Mouse (Mus musculus): Measurements from ENCODE around the gene Zfp61.

Zfp61 gene

DNA sequence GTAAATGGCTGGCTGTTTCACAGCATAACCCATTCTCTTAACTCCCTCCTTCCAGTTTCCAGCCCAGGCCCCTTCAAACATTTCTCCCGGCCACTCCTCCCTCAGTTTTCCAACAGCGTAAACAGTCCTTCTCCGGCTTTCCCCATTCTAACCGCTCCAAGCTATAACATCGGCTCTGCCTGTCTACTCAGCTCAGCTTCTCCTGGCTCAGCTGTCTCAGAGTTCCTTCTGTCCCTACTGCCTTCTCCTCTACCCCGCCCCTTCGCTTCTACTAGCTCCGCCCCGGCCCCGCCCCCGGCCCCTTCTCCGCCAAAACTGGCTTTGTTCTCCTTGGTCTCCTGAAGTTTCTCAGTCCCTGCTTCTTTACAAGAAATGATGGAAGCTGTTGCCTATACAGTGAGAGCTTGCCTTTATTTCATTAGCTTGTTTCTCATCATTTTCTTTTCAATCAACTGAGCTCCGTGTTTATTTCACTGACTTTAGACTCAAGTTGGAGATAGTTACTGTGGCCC, at the start of gene Zfp61:
Zfp61 (minus strand) TSS at position 462 of the 512 bp plus-strand sequence.
- DNase-seq, result peak; percentile 53 to 59

DNA sequence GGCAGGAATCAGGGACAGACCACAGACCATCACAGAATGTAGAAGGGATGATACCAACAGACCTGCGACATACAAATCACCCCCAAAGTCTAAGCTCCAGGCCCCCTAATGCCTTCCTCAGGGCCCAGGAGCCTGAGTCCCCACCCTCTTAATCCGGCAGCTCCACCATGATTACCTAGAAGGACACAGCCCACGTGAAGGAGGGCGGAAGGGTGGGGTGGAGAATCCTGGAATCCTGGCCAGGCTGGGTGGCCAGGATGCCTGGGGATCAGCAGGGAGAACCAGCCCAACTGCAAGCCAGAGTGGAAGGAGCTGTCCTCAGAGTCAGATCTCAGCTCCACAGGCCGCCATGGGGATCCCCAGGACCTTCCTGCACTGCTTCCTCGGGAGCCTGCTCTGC, 47.9 kb upstream of the Zfp61 start, which contains the start of gene Lypd5:
Lypd5 (plus strand) TSS at position 301 of the 400 bp plus-strand sequence.
- no peak for DNase-seq

DNA sequence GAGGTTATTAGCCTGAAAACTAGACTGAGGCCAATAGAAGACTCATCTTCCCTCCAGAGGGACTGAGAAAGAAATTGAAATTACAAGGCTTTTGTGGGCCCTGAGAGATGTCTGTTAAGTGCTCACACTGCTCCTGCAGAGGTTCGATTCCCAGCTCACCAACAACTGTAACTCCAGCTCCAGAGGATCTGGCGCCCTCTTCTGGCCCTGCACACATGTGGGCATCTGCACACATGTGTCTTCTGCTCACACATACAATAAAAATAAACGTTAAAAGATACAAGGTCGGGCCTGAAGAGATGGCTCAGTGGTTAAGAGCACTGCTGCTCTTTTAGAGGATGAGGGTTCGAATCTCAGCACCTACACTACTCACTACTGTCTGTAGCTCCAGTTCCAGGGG, 45.4 kb upstream of the Zfp61 start:
- no peak for DNase-seq

DNA sequence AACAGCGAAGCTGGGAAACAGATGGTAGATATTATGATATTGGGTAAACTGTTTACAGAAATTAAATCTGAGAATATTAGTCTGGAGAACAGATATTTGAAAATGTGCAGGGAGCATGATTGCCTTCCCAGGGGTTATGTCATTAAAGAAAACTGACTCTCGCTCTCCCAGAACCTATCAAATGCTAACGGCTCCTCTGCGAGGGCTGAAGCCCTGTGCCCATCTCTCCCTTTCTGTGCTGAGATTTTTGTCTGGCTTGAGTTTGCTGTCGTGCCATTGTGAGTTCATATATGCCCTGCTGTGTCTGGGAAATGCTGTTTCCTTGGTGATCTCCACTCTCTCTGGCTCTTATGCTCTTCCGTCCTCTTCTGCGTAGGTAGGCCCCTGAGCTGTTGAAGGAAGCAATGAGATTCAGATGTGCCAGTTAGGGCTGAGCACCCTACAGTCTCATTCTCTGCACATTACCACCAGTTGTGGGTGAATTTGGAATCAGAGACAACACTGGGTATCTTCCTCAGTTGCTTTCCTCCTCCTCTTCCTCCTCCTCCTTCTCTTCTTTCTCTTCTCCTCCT, 42.8 kb upstream of the Zfp61 start:
- DNase-seq, result no peak

DNA sequence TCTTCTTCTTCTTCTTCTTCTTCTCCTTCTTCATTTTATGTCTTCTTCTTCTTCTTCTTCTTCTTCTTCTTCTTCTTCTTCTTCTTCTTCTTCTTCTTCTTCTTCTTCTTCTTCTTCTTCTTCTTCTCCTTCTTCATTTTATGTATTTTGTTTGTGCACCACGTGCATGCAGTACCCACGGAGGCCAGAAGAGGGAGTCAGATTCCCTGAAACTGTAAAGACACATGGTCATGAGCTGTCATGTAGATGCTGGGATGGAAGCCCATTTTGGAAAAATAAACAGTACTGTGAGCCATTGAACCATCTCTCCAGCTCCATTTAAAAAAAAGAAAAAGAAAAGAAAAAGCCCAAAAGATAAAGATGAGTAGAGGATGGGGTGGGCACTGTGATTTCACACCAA, 37.2 kb upstream of the Zfp61 start:
- DNase-seq, result peak in 1 of 2 experiments; percentile 42

DNA sequence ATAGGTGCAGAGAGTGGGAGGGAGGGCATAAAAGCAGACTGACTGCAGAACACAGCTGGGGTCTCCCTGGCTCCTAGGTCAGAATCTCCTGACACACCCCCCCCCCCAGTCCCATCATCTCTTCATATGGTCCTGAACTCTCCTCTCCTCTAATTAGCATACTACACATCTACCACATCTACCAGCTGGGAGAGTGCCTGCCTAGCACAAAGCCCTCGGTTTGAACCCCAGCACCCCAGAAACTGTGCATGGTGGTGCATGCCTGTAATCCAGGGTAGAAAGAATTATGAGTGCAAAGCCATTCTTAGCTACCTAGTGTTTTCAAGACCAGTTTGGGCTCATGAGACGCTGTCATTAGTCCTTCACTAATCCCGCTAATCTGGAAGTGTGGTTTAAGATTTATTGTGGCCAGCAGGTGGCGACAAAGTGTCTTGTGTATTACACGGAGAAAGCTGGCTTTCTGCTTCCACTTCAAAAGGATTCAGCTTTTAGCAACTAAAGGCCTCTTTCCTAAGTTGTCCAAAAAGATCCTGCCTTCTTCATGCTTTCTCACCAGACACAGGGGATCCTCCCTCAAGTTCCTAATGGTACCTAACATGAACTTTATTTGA, 34.8 kb upstream of the Zfp61 start:
- DNase-seq, result peak; percentile 83 to 92

DNA sequence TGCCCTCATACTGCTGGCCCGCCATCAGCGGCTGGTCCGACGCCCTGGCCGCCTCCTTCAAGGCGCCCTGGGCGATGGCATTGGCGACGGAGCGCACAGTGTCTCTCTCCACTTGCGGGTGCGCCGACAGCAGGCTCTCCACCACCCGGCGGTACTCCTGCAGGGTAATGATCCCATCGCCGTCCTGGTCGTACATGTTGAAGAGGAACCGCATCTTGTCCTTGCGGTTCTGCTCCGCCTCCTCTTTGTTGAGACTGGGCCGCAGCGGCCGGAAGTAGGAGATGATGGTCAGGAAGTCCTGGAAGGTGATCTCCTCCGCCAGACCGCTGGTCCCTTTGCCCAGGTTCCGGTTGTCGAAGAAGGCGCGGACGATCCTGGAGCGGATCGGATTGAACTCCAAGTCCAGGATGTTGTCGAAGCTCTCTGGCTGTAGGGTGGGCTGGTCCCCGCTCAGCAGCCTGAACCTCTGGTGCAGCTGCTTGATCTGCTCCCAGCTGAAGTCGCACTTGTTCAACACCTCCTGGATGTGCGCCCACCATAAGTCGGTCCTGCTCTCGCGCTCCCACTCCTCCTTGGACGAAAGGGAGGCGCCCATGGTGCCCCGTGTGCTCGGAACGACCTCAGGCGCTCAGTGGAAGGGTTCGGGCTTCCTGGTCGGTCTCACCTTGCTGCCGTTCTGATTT, 32.4 kb upstream of the Zfp61 start, which contains the start of gene Tescl:
Tescl (minus strand) TSS at position 633 of the 683 bp plus-strand sequence.
- DNase-seq, result peak; percentile 48 to 52

DNA sequence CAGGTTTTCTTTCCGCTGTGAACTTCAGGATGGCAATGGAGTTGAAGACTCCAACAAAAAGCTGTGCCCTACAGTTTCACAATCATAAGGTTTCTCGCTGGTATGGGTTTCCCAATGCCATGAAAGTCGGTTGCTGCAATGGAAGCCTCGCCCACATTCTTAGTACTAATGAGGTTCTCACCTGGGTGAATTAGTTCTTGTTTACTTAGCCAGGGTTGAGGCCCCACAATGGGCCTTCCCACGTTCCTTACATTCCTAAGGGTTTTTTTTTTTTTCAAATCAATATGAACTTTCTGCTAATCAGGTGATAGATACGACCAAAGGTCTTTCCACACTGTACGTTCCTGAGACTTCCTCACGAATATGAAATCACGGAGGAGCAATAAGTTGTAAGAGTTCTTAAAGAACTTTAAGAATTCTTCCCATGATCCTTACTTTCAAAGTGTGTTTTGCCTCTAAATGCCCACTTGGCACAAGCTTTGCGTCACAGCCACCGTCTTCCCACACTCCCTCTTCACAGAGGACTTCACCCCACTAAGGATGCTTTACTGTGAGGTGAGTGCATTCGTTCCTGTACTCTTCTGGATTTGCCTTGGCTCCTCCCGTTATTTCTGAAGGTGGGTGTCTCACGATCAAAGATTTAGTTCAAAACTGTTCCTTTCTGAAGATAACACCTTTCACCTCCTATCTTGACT, 26.4 kb upstream of the Zfp61 start:
- no peak for DNase-seq

DNA sequence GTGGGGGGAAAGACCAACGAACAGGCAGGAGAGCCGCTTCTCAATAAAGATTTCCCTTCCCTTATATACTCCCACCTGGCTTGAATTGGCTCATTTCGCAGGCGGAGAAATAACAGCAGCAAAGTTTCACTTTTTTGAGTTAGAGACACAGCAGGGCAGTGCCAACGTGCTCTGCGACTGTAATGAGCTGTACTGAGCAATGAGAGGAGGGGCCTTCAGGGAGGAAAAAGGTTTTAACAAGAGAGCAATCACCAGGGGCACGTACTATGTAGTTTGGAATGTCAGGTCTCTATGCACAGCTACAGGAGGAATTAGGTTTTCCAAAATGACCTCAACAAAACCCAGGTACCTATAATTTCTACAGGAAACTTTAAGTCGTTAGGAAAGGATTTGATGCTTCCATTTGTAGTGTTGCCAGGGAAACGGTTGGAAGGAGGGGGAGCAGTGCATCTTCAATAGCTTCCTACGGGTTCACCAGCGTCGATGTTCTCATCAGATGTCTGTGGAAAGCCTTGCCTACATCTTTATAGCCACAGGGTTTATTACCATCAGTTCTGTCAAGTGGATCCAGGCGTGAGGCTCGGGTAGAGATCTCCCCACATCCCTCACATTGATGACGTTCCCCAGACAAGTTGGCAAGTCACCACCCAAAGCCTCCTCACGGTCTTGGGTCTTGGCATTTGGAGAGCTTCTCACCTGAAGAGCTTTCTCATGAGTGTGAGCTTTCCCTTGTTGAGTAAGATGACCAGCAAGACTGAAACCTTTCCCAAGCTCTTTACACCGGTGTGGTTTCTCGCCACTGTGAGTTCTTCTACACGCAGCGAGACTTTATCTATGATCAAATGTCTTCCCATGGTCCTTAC, 25.5 kb upstream of the Zfp61 start:
- DNase-seq, result no peak

DNA sequence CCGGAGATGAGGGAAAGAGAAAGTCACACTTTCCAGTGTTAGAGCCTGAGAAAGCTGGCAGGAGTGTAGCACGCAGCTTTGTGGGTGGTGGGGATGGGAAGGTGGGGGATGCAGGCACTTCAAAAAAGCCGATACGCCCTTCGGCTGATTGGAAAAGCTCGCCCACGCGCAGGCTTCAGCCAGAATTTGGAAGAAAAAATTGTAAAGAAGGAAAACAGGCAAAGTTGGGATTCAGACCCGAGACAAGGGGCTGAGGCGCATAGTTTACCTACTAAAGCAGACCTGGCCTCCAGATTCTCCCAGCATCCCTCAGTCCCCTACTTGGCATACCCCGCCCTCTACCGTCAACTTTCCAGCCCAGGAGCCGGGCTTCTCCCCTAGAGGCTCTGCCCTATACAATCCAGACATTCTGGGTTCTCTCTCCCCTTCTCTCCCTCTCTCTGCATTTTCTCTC, 24.7 kb upstream of the Zfp61 start:
- no peak for DNase-seq

DNA sequence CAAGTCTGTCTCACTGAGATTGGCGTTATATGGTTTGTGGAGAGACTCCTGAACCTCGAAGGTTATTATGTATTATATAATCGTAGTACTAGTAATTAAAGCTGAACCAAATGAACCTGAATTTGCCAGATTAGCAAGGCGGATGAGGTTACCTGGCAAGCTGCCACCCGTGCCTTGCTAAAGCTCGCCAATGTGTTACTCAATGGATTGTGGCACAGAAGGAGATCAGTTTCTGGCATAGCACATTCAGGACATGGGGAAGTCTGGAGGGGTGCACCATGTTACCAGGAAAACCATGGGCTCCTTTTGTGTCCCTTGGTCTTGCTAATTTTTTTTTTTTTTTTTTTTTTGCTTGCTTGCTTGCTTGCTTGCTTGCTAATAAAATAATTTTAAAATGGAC, 24.2 kb upstream of the Zfp61 start:
- DNase-seq, result peak; percentile 30 to 65

DNA sequence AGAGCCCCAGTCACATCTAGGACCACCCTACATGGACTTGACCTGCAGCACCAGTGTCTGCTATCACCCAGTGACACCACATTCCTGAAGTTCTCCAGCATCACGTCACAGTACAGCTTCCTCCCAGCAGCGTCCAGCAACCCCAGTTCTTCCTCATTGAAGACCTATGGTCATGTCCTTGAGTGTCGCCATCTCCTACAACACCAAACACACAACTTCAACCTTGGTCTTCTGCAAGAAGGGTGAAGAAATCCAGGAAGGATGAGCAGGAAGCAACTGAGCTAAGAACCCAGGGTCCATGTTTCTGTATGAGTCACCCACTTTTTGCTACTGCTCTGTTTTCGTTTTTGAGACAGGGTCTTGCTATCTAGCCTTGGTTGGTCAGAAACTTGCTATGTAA, 21.6 kb upstream of the Zfp61 start:
- no peak for DNase-seq

DNA sequence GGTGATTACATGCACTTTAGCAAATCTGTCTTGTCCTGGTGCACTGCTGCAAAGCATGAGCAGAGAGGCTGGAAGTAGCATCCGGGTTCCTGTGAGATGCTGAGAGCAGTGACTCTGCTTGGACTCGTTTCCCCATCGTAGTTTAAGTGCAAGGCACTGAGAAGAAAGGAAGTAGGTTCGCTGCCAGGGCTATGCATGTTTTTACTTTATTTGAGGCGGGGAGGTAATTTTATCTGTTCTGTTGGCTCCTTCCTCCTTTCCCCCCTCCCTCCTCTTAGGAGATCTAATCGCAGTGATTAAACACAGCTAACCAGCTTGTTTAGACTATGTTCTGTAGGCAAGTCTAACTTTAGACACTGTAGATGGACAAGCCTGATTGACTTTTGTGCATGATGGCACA, 17.9 kb upstream of the Zfp61 start:
- DNase-seq, result no peak

DNA sequence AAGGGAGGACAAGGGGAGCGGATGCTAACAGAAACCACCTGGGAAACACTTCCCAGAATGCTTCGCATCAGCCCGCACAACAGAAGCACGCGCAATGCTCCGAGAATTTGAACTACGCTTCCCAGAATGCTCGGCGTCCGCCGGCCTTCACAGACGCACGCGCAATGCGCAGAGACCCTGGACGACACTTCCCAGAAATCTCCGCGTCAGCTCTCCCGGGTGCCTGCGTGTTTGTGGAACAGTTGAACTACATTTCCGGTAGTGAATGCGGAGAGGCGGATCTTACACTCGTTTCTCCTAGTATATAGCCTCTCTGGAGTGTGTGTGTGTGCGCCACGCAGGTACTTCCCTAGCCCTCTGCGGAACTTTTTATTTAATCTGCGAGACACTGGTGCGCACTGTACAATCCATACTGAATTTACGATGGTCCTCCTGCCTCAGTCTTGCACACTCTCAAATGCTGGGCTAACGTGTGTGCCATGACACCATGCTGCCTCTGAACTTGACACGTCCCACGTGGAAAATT, 15.6 kb upstream of the Zfp61 start, which contains the start of gene Zfp94:
Zfp94 (minus strand) TSS at position 100 of the 526 bp plus-strand sequence.
- peak; percentile 94 to 96 for DNase-seq

DNA sequence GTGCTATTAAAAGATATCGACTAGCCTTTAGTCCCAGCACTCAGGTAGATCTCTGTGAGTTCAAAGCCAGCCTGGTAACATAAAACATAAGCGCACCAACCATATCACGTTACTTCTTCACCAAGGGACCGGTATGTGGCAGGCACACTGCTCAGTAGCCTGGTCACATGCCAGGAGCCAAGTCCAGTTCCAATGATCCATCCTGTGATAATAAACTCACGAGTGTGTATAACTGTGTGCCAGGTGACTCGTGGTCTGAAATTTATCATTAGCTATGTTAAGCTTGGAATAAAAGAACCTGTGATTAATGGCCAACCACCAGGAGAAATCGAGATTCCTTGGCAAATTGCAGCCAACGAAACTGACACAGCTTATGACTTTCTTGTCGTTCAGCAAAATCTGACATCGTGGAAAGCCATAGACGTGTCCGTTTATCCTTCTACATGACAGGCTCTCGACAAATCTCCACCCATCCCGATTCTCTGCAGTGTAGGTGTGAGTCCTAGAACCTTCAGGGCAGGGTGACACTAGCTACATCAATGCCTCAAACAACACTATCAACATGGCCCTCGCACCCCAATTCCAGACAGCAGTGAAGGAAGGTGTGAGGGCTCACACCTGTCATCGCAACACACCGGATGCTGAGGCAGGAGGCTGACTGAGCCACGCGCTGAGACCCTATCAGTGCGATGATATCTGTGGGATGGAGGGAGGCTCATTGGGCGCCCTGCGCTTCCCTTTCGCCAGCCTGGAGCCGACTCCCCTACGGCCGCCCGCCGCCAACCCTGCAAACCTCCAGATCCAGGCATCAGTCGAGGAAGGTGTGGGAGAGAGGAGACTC, 14.9 kb upstream of the Zfp61 start:
- peak; percentile 35 to 57 for DNase-seq

DNA sequence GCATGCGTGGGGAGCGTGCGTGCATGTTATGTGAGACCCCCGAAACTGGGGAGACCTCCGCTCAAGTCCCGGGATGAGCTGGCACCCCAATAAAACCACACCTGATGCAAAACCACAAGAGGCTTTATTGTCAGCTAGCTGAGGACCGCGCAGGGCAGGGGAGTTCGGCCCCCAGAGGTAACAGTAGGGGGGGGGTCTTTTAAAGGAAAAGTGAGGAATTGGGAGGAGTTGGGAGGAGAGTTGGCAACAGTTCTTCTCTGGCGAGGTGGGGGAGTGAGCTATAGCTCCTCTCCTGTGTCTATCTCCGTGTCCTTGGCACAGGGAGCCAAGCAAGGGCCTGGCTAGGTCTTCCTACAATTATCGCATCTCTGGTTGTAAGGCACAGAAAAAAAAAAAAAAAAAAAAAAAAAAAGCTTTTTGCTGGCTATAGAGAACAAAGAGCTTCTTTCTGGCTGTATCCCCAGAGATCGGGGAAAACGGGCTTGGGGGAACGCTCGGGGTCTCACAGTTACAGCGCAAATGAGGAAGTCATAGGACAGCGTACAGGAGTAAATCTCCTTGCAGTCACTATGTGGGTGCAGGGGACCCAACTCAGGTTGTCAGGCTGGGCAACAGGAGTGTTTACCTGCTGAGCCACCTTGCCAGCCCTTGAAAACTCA, 1.1 kb downstream of the Zfp61 start:
- peak; percentile 68 to 69 for DNase-seq

DNA sequence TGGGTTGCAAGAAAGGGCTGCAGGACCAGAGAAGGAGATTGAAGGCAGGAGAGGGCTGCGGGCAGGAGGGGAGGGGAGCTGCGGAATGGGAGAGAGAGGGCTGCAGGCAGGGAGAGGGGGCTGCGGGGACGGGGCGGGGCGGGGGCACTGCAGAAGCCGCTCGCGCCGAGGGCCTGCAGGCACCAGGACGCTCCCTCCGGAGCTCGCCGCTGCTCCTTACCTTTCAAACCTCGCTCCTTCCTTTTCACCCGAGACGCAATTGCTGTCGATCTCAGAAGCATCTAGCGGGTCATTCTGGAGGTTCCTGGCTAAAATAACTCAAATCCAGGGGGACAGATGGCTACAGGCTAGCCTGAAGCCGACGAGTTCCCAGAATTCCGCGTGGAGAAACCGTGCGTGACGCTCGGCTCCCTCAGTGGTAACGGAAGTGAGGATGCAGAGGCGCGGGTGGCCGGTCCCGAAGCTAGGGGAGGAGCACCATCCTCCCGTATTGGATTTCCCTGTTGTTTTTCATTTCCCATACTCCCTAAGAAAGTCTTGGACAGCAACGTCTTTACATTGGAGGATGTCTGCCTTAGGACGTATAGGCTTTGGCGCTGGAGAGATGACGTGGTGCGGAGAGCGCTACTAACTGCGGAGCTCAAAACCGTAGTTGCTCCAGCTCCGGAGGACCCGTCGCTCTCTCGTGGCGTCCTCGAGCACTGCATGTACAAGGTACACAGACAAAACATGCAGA, 1.9 kb downstream of the Zfp61 start:
- peak; percentile 89 for DNase-seq

DNA sequence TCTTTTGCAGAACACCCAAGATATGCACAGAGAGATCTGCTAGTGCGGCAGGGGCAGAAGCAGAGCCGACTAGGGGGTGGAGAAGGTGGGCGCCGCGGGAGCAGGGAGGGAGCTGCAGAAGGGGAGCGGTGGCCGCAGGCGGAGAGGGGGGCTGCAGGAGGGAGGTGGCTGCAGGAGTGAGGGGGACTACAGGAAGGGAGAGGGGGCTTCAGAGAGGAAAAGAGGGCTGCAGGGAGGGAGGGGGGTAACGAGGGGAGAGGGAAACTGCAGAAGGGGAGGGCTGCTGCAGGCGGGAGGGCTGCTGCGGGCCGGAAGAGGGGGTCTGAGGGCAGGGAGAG, 2.4 kb downstream of the Zfp61 start:
- peak in 1 of 2 experiments; percentile 44 for DNase-seq

DNA sequence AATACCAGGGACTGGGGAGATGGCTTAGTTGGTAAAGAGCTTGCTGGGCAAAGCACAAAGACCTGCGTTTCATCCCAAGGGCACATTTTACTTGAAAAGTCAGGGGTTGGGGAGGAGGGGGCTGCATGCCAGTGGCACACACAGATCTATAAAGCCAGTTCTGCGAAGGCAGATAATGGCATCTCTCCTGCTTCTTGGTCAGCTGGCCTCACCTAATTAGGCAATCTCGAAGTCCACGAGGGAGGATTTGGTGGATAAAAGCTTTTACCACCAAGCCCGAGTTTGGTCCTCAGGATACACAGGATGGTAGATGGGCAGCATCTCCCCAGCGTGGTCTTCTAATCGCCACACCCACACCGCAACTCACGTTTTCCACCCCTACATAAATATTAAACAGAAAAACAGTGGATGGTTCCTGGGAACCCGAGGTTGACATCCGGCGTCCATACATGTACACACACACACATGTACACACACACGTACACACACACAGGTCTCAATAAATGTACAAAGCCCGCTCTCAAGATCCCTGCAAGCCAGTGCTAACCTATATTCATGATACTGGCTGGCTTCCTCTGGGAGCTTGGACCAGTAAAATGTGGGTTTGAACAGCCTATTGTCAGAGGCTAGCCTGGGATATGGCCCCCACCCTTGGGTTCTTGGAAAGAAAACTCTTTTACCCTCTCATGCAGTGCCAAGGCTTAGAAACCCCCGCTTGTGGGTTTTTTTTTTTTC, 3.5 kb downstream of the Zfp61 start:
- DNase-seq, result no peak

All from cerebellum, postnatal 14 days (tissue).